Mouse (Mus musculus) midbrain, embryonic 10.5 days (tissue): ENCODE data around the gene Nxph3. TPM values are rescaled to one million over a fixed set of nuclear protein-coding genes. Genes with fewer than 3 reads are reported as not detected.
A peak's percentile ranks its signal among the peaks of the same experiment; 100 is the strongest.

ENCODE experiments used
- DNase-seq: peaks from one replicate; pipeline ENCODE4 v3.0.0-alpha.2; 2017; ENCODE audit warnings: low spot score
- H3K27ac ChIP-seq: fragments of 300-500 bp; sonication (generic); replicated peaks from 2 replicates; pipeline ENCODE4 v1.5.1; 2016; ENCODE audit warnings: mild to moderate bottlenecking
- H3K27me3 ChIP-seq: fragments of 300-500 bp; sonication (generic); 2 replicates; pipeline ENCODE4 v1.6.1; 2016; ENCODE audit warnings: low read depth, mild to moderate bottlenecking; ENCODE audit not compliant: poor library complexity, severe bottlenecking
- H3K36me3 ChIP-seq: fragments of 300-500 bp; sonication (generic); 2 replicates; pipeline ENCODE4 v1.6.1; 2016; ENCODE audit warnings: mild to moderate bottlenecking, moderate library complexity
- H3K4me1 ChIP-seq: fragments of 300-500 bp; sonication (generic); 2 replicates; pipeline ENCODE4 v1.6.1; 2016
- H3K4me3 ChIP-seq: fragments of 300-500 bp; sonication (generic); 2 replicates; pipeline ENCODE4 v1.5.1; 2016; ENCODE audit warnings: mild to moderate bottlenecking, moderate library complexity
- H3K9me3 ChIP-seq: fragments of 300-500 bp; sonication (generic); replicated peaks from 2 replicates; pipeline ENCODE4 v1.6.1; 2016; ENCODE audit warnings: mild to moderate bottlenecking
- WGBS: fragments of 180-500 bp; shearing (Covaris S2); methylation state at CpG from one replicate; pipeline ENCODE4 v1.1.7; 2016; 5-methylcytosine and 5-hydroxymethylcytosine counted together
- polyA plus RNA-seq: library from polyadenylated mRNA; unstranded; fragments of >200 nt; fragmentation: Nextera tagmentation; extraction: Ambion mirVana; gene quantifications from 2 replicates; pipeline ENCODE4 v1.2.1, GENCODE M21; 2016

The Nxph3 gene
- polyA plus RNA-seq, 1 experiment from 2014 or later = 0.68 TPM

- Histone ChIP-seq H3K27ac (peak overlapping the region; percentile 34; the same call in 1 of the 2 replicates), H3K4me1 (peaks cover 44% of the 10 kb centered on the region)
- no peak for DNase-seq
Measured at GRCm38 (mm10) chr11:95538378-95539104, 24.2 kb upstream of the Nxph3 start.

GRCm38 (mm10) chr11:95533484-95534160 is 19.3 kb upstream of the Nxph3 start:
- 22% methylated on average over 24 of the region's 24 CpGs for WGBS

More at GRCm38 (mm10) chr11:95538378-95539104, 24.2 kb upstream of the Nxph3 start:
- H3K36me3 ChIP-seq = no peaks in the 10 kb centered on the region
- H3K27me3 ChIP-seq = peaks cover 36% of the 10 kb centered on the region
- 78% methylated on average over 15 of the region's 15 CpGs for WGBS
- no peaks in the 10 kb centered on the region for H3K9me3 ChIP-seq
- no peak overlapping the region for H3K4me3 ChIP-seq

GRCm38 (mm10) chr11:95532353-95533072 is 18.1 kb upstream of the Nxph3 start:
- DNase-seq = no peak
- peaks cover 17% of the 10 kb centered on the region for H3K27me3 ChIP-seq
- WGBS = 79% methylated on average over 13 of the region's 13 CpGs
- no peaks in the 10 kb centered on the region for H3K36me3 ChIP-seq
- H3K9me3 ChIP-seq = no peaks in the 10 kb centered on the region
- H3K4me3 ChIP-seq = no peak overlapping the region
- no peak overlapping the region for H3K27ac ChIP-seq
- H3K4me1 ChIP-seq = peaks cover 18% of the 10 kb centered on the region

More at GRCm38 (mm10) chr11:95533484-95534160, 19.3 kb upstream of the Nxph3 start:
- H3K9me3 ChIP-seq = no peaks in the 10 kb centered on the region
- H3K27me3 ChIP-seq = peaks cover 17% of the 10 kb centered on the region
- H3K36me3 ChIP-seq = no peaks in the 10 kb centered on the region
- peak overlapping the region; percentile 36 for H3K4me3 ChIP-seq
- H3K4me1 ChIP-seq = peaks cover 22% of the 10 kb centered on the region
- H3K27ac ChIP-seq = peak overlapping the region; percentile 52; the same call in 1 of the 2 replicates
- peak; percentile 92 for DNase-seq

- 77% methylated on average over 3 of the region's 3 CpGs for WGBS
- Histone ChIP-seq H3K9me3 (no peaks in the 10 kb centered on the region), H3K27me3 (no peaks in the 10 kb centered on the region), H3K36me3 (no peaks in the 10 kb centered on the region), H3K4me1 (no peaks in the 10 kb centered on the region), H3K4me3 (no peak overlapping the region), H3K27ac (no peak overlapping the region)
- DNase-seq = no peak
Measured at GRCm38 (mm10) chr11:95528231-95528630, 13.9 kb upstream of the Nxph3 start.

GRCm38 (mm10) chr11:95527307-95527706 is 12.9 kb upstream of the Nxph3 start:
- H3K4me1 ChIP-seq = no peaks in the 10 kb centered on the region
- H3K36me3 ChIP-seq = no peaks in the 10 kb centered on the region
- H3K4me3 ChIP-seq = no peak overlapping the region
- no peak for DNase-seq
- no peaks in the 10 kb centered on the region for H3K9me3 ChIP-seq
- no peak overlapping the region for H3K27ac ChIP-seq
- peaks cover 7% of the 10 kb centered on the region; the same call in 1 of the 2 replicates for H3K27me3 ChIP-seq
- WGBS = 92% methylated on average over 8 of the region's 8 CpGs

- peak overlapping the region; percentile 48 for H3K4me3 ChIP-seq
- H3K36me3 ChIP-seq = no peaks in the 10 kb centered on the region
- peaks cover 42% of the 10 kb centered on the region for H3K4me1 ChIP-seq
- peaks cover 56% of the 10 kb centered on the region for H3K27me3 ChIP-seq
- DNase-seq = peak; percentile 83
- under 1% methylated on average over 13 of the region's 13 CpGs for WGBS
- H3K27ac ChIP-seq = peak overlapping the region; percentile 3
- H3K9me3 ChIP-seq = no peaks in the 10 kb centered on the region
Measured at GRCm38 (mm10) chr11:95521563-95521962, 7.2 kb upstream of the Nxph3 start.

- H3K27ac ChIP-seq = peak overlapping the region; percentile 84
- DNase-seq = peak; percentile 88
- no peaks in the 10 kb centered on the region for H3K9me3 ChIP-seq
- peak overlapping the region; percentile 48 for H3K4me3 ChIP-seq
- H3K36me3 ChIP-seq = no peaks in the 10 kb centered on the region
- peaks cover 66% of the 10 kb centered on the region for H3K27me3 ChIP-seq
- peaks cover 52% of the 10 kb centered on the region for H3K4me1 ChIP-seq
- 5% methylated on average over 27 of the region's 27 CpGs for WGBS
Measured at GRCm38 (mm10) chr11:95520456-95521072, 6.2 kb upstream of the Nxph3 start.

GRCm38 (mm10) chr11:95519996-95520395 is 5.6 kb upstream of the Nxph3 start:
- peaks cover 58% of the 10 kb centered on the region for H3K4me1 ChIP-seq
- WGBS = 42% methylated on average over 3 of the region's 3 CpGs
- peak overlapping the region; percentile 48; the same call in 1 of the 2 replicates for H3K4me3 ChIP-seq
- DNase-seq = no peak
- H3K27me3 ChIP-seq = peaks cover 71% of the 10 kb centered on the region
- no peaks in the 10 kb centered on the region for H3K36me3 ChIP-seq
- H3K9me3 ChIP-seq = no peaks in the 10 kb centered on the region
- H3K27ac ChIP-seq = peak overlapping the region; percentile 84

- peaks cover 65% of the 10 kb centered on the region for H3K4me1 ChIP-seq
- H3K4me3 ChIP-seq = peak overlapping the region; percentile 11; the same call in 1 of the 2 replicates
- WGBS = 71% methylated on average over 10 of the region's 10 CpGs
- no peaks in the 10 kb centered on the region for H3K36me3 ChIP-seq
- peak overlapping the region; percentile 84 for H3K27ac ChIP-seq
- DNase-seq = no peak
- peaks cover 78% of the 10 kb centered on the region for H3K27me3 ChIP-seq
- H3K9me3 ChIP-seq = no peaks in the 10 kb centered on the region
Measured at GRCm38 (mm10) chr11:95519299-95519698, 4.9 kb upstream of the Nxph3 start.

GRCm38 (mm10) chr11:95517162-95517561 is 2.8 kb upstream of the Nxph3 start:
- Histone ChIP-seq H3K9me3 (no peaks in the 10 kb centered on the region), H3K27me3 (peaks cover 91% of the 10 kb centered on the region), H3K36me3 (no peaks in the 10 kb centered on the region), H3K4me3 (peak overlapping the region; percentile 24; the same call in 1 of the 2 replicates), H3K27ac (peak overlapping the region; percentile 72), H3K4me1 (peaks cover 83% of the 10 kb centered on the region)
- DNase-seq = peak; percentile 16
- 68% methylated on average over 6 of the region's 6 CpGs for WGBS

- H3K36me3 ChIP-seq = no peaks in the 10 kb centered on the region
- DNase-seq = peak; percentile 49
- H3K27ac ChIP-seq = peak overlapping the region; percentile 72
- H3K27me3 ChIP-seq = peaks cover 93% of the 10 kb centered on the region
- peak overlapping the region; percentile 24; the same call in 1 of the 2 replicates for H3K4me3 ChIP-seq
- H3K9me3 ChIP-seq = no peaks in the 10 kb centered on the region
- WGBS = 3% methylated on average over 5 of the region's 5 CpGs
- peaks cover 79% of the 10 kb centered on the region for H3K4me1 ChIP-seq
Measured at GRCm38 (mm10) chr11:95516491-95516911, 2.1 kb upstream of the Nxph3 start.
